Mouse (Mus musculus) mesoderm, embryonic 11.5 days (tissue): ENCODE results near the gene Btbd35f2.
"Not testable (repeated sequence)": the region's sequence is repeated elsewhere in the genome, so short reads cannot be mapped to it uniquely, and the experiment has no call there.

Experiments
- DNase-seq: peaks from one replicate; pipeline ENCODE4 v3.0.0-alpha.2; 2012; ENCODE audit warnings: low read depth, low spot score

Btbd35f2 gene

DNA sequence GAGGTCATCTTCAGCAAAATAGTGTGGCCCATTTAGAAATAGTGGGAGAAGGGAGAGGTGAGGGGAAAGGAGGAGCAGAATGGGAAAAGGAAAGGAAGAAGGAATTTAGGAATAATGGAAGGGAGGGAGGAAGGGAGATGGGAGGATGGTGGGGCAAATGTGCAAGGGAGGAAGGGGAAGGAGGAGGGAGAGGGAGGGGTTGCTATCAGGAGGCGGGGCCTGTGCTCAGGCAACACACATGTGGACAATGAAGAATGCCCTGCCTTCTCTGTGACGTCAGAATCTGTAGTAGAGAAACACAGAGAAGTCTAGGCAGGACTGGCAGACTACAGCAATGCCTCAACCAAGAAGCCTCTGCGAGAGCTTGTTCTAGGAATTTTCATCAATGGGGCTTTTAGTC lies at the start of gene Btbd35f2:
Gene Btbd35f2 (plus strand): TSS at position 301 of the 400 bp plus-strand sequence.
- not testable (repeated sequence) for DNase-seq
